Mouse (Mus musculus) central nervous system, embryonic 11.5 days (tissue): ENCODE measurements around the gene Robo1. TPM values are rescaled to one million over a fixed set of nuclear protein-coding genes. Genes with fewer than 3 reads are reported as not detected.

Source experiments
- polyA plus RNA-seq: library from polyadenylated mRNA; depleted of rRNA; stranded (reverse); fragments of >200 nt; gene quantifications from 2 replicates; pipeline ENCODE4 v1.2.3, GENCODE M21; 2012; rRNA removed

Gene Robo1
- 38.9 and 50.2 TPM in 2 replicates for polyA plus RNA-seq

DNA sequence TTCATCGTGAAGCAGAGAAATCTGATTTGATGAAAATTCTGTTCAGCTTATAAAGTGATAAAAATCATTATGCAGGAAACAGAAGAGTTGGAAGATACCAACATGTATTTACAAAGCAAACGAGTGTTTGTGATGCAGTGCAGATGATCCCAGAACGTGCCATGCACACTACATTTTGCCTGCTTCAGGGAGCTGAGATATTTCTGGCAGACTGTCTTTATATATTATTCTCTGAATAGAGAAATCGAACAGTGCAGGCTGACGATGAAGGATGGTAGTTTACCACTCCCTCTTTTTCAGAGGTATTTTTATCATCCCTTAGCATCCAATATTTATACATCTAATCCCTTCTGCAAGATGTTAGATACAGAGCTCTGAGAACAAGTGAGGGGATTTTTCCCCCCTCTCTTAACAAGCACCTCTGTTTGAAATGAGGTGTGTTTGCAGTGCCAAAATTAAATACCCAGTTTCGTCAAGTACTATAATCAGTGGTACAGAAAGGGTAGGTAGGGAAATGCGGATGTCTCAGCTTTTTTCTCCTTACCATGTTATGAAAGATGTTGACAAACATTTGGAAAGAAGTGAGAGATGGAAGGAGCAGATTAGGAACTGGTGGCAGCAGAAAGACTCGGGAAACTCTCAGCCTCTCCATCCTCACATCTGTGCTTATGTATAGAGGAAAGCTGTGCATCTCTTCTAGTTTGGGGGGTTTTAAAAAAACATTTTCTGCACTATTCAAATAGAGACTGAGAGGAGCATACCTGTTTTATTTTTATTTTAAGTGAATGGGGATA is at the start of gene Robo1:
Gene Robo1, plus strand, starts transcription at position 770 of the 794 bp plus-strand sequence.

